Mouse (Mus musculus) G1E (cell line): ENCODE results near the gene Cdkn2aipnl.

Source experiments
- CTCF ChIP-seq: IDR thresholded peaks from 2 replicates; pipeline ENCODE4 v1.5.1; 2012; ENCODE audit warnings: low read depth, low read length, inconsistent platforms, mixed read lengths
- GATA1 ChIP-seq: IDR thresholded peaks from 2 replicates; pipeline ENCODE4 v1.6.1; 2012; ENCODE audit warnings: borderline replicate concordance, low read length, inconsistent platforms, mixed read lengths
- POLR2AphosphoS5 ChIP-seq: IDR thresholded peaks from 2 replicates; pipeline ENCODE4 v1.6.1; 2012; ENCODE audit warnings: low read depth, low read length, inconsistent platforms; ENCODE audit not compliant: insufficient replicate concordance
- TAL1 ChIP-seq: conservative IDR thresholded peaks from 2 replicates; pipeline ENCODE4 v1.6.1; 2012; ENCODE audit warnings: low read depth, low read length, inconsistent platforms, mixed read lengths

DNA sequence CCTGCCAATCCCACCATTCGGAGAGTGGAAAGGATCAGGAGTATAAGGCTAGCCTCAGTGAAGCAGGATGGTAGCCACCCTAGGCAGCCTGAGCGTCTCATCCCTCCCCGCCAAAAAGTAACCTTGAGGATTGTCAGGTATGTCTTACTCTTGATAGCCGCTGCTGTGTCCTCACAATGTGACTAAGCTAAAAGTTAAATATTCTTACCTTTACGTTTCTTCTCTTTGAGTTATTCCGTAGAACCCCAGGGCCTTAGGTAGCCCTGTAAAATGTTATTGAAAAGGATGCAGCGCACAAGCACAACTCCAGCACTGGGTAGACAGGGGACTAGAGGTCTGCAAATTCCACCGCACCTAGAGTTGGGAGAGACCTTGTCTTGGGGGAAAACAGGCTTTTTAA lies 34.4 kb downstream of the Cdkn2aipnl start:
- no peak for TF ChIP-seq TAL1
- no peak for TF ChIP-seq CTCF
- no peak for TF ChIP-seq GATA1
- TF ChIP-seq POLR2AphosphoS5, result no peak
